ENCODE assay signal across 21 mouse cellular contexts in the genomic region with DNA sequence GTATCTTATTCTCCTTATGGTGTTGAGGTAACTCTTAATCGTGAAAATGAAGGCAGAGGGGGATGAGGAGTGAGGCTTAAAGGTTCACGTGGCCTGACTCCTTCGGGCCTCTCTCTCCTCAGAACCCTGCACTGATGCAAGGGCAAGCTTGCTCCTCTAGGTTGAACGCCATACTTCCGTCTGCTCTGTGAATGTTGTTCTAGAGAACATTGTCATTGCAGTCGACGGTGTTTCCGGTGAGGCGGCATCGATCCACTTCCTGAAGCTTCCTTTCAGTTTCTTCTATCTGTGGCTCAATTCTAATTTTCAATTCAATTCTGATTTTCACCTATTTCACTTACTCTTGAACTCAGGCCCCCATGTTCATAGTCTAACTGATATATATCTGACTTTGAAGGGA.
"Had no signal": no experiment of that assay in that cellular context is flagged by ENCODE, and none has a peak within 500 bp of the region (broad histone marks: within the 10 kb centered on the region; RNA-seq: fewer than 3 reads in every experiment).

No protein-coding gene starts in this region.

- H3K4me2 ChIP-seq: lung, embryonic 14.5 days; midbrain, embryonic 11.5 days; neural tube, embryonic 13.5 days; neural tube, embryonic 15.5 days; stomach, embryonic 15.5 days had no signal

- DNase-seq: lung, adult 18-20 months; lung, embryonic 14.5 days; lung, postnatal 10 days; lung, postnatal 4 days; midbrain, embryonic 14.5 days; retina, postnatal 1 day; right cerebral cortex, adult 18-20 months; right cerebral cortex, postnatal 25 days; right cerebral cortex, postnatal 4 days; spleen, adult 18-20 months; thymus, adult 2 months; thymus, postnatal 25 days; thymus, postnatal 4 days had no signal

- H3K27me3 ChIP-seq: megakaryocyte, embryonic 14.5 days; stomach, embryonic 15.5 days had no signal

- H3K4me3 ChIP-seq: megakaryocyte, embryonic 14.5 days; myocyte; neural tube, embryonic 13.5 days; neural tube, embryonic 15.5 days; stomach, embryonic 15.5 days had no signal

- ATAC-seq: midbrain, embryonic 16.5 days had no signal

- H3K9ac ChIP-seq: lung, embryonic 14.5 days; neural tube, embryonic 13.5 days; neural tube, embryonic 15.5 days; stomach, embryonic 15.5 days had no signal

- H3K36me3 ChIP-seq: neural tube, embryonic 13.5 days; neural tube, embryonic 15.5 days; stomach, embryonic 15.5 days had no signal

- H3K4me1 ChIP-seq: megakaryocyte, embryonic 14.5 days; neural tube, embryonic 13.5 days; neural tube, embryonic 15.5 days; stomach, embryonic 15.5 days had no signal

- H3K27ac ChIP-seq: neural tube, embryonic 13.5 days; neural tube, embryonic 15.5 days; stomach, embryonic 15.5 days; stomach, postnatal 0 days had no signal

- H3K9me3 ChIP-seq: stomach, embryonic 15.5 days had no signal
